Mouse (Mus musculus) CD4-positive naive resting alpha-beta T cell, adult 57 days (primary cell): ENCODE results near the gene Gak. TPM values are rescaled to one million over a fixed set of nuclear protein-coding genes. Genes with fewer than 3 reads are reported as not detected.

ENCODE experiments used
- total RNA-seq: library from RNA; stranded (reverse); gene quantifications from one replicate; pipeline ENCODE4 v1.2.4, GENCODE M21; 2023

Gak gene
- total RNA-seq = 168 TPM

DNA sequence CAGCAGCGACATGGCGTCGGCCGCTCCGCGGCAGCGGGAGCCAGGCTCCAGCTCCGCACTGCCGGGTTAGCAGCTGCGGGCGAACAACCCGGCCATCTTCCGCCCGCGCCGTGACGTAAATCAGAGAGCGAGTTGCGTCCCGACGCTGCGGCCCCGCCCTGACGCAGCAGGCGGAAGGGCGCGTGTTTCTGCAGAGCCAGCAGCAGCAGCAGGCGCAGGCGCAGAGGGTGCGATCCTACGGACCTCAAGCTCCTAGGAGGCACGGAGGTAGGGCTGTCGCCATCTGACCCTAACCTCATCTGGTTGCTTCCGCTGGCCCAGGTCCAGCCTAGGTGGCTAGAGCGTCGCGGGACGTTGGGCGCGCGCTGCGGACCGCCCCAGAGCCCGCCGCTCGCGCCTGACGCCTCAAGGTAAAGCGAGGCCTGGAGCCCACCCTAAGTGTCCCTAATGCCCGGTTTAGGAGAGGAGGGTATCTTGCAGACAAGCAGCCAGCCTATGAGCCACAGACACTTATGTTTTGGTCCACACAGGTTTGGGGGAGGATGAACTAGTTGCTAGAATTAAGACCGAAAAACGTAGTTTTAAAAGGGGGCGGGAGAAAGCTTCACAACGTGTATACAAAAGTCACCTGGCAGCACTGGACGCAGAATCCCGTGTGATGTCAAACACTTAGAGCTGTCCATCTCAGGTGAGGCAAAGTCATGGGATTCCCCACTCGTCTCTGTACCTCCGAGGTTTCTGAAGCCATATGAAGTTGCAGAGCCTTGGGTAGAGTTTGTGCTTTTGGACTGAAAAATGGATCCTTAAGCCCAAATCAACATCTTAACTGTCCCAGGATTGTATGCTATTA lies at the start of gene Gak, which contains the start of gene Tmem175:
Gak (minus strand) TSS at position 122 of the 850 bp plus-strand sequence.
Tmem175 (plus strand) TSS at position 137 of the 850 bp plus-strand sequence.

DNA sequence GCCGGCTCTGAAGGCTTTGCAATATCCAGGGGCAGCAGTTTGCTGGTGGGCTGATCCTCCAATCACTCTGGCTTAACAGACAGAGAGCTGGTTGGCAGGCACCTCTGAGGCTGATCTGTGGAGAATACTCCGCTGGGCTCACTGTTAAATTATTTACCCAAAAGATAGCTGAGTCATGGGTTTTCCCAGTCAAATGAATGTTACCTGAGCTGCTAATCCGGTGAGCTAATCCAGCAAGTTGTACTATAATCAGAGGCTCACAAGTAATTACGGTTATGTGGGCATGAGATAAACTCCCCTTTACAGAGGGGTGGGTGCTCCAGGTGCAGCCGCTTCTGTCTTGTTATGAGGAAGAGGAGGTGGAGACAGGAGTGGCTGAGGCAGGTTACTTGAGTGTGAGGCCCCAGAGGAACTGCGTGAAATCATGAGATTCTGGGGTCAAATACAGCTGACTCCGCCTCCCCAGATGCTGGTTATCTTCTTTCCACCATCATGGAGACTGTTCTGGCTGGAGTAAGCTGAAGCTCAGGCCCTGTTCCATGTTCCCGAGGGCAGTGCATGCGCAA lies 45.8 kb upstream of the Gak start, which contains the start of gene Slc26a1:
Slc26a1 (minus strand) TSS at position 319 of the 566 bp plus-strand sequence.

DNA sequence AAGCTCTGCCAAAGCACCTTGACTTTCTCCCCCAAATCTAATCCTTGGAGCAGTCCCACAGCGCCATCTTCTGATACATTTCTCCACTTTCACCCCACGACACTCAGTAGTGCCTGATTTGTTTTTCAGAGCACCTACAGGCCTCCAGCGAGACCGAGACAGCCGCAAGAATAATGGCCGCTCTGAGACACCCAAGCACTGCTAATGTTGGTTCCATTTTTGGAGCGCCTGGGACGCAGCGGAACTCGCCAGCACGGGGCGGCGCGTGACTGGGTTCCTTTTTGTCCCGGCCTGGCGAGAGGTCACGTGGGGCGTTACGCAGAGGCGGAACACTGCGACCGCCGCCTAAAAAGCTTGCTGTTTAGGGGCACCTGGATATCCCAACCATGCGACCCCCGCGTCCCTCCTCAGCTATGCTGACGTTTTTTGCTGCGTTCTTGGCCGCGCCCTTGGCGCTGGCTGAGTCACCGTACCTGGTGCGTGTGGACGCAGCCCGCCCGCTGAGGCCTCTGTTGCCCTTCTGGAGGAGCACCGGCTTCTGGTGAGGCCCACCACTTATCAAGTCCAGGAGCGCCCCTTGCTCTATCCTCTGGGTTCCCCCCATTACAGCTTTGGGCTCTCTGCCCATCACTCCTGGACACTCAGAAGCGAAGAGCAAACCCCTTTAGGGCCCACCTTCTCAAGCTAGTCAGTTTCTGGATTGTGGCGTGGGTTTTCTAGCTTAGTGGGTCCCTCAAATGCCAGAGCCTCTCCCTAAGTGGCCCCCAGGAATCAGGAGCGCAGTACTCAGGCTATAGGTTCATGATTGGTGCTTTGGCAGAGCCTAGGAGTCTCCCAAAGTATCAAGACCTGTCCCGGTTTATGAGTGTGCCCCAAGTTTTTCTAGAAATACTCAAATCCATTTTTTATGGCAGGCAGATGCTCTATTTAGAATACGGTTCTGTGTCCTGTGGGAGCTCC lies 39.7 kb upstream of the Gak start, which contains the start of gene Dgkq:
Dgkq (minus strand) TSS at position 696 of the 960 bp plus-strand sequence.

DNA sequence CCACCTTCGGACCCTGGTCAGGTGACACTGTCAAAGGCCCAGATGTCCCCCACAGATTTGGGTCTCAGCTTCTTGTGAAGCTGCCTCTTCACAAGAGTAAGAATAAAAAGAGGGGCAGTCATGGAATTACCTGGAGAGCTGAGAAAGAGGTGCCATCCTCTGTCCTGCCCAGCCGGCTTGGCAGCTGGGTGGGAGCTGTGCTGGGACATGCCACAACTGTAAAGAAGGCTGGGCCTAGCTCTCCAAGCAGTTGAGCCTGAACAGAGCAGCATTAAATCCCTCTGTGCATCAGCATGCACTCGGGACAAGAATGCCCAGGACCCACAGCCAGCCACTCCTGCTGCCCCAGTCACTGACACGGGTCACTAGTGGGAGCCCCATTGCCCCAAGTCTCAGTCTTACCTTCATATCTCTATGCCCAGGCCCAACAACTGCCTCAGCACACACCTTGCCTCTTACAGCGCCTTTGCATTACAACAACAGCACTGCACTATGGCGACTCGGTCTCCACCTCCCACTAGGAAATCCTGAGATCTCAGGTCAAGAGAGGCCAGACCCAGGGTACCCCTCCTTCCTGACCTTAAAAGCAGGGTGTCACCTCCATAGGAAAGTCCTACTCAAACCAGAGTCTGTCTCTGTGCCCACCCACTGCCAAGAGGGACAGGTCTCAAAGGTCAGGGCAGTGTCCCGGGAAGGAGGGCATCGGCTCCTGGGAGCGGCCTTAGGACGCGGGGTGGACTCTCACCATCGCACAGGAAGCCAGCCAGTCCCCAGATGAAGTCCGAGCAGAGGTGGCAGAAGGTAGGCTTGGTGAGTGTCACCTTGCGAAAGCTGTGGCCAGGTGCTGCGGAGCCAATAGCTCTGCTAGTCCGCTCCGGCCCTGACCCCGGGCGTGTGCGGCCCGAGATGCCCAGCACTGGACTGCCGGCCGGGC lies 30.4 kb upstream of the Gak start, which contains the start of gene Idua:
Idua (plus strand) TSS at position 634 of the 934 bp plus-strand sequence.

DNA sequence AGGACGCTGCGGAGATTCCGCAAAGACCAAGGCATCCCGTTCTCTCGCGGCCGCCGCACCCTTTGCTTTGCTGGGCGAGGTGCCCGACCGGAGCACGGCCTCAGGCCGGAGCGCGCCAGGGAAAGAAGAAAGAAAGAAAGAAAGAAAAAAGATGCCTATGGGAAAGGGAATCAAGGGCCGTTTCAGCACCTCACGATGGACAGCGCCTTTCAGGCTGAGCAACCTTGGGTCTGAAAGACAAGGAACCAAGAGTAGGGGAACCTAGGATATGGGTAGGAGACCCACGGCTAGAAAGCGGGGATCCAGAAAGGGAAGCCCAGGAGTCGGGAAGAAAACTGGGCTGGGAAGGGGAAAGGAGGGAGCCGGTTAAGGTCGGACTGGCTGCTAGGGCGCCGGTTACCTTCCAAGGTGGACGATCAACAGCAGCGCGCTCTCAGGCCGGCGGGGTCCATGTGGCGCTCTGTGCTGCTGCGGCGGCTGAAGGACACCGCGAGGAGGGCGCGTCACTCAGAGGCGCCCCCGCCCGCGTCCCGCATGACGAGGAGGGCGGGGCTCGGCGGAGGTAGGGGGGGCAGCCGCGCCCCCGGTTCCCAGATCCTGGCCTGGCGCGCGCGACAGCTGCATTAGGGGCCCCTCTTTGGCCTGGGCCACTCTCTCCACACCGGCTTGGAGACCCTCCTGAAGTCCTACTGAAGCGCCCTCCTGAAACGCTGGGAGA lies 79.9 kb downstream of the Gak start, which contains the start of gene Cplx1:
Cplx1 (minus strand) TSS at position 536 of the 718 bp plus-strand sequence.

Other genes with a start within 250 kb of the Gak start
- gene Pde6b, start 241.4 kb downstream of the Gak start, total RNA-seq = not detected
- 67.0 TPM for gene Atp5k, start 195.3 kb downstream of the Gak start, total RNA-seq
- gene Mfsd7a, start 180.9 kb downstream of the Gak start, total RNA-seq = not detected
- 25.6 TPM for gene Pcgf3, start 168.5 kb downstream of the Gak start, total RNA-seq
- gene Cplx1, start 79.7 kb downstream of the Gak start, total RNA-seq = 0.53 TPM
- 22.2 TPM for gene Tmem175, start within 50 bp of the Gak start, total RNA-seq
- 35.9 TPM for gene Idua, start 30.6 kb upstream of the Gak start, total RNA-seq
- gene Dgkq, start 39.9 kb upstream of the Gak start, total RNA-seq = 24.0 TPM
- gene Slc26a1, start 45.8 kb upstream of the Gak start, total RNA-seq = not detected
- gene Fgfrl1, start 62.6 kb upstream of the Gak start, total RNA-seq = 8.5 TPM
- not detected for gene Rnf212, start 145.2 kb upstream of the Gak start, total RNA-seq
- gene Tmed11, start 165.6 kb upstream of the Gak start, total RNA-seq = not detected
- gene Vmn2r8, start 179.1 kb upstream of the Gak start, total RNA-seq = not detected
- gene Vmn2r9, start 222.8 kb upstream of the Gak start, total RNA-seq = not detected